Mouse (Mus musculus) cortical plate, adult 2 months (tissue): ENCODE data around the gene Olfr683. TPM values are rescaled to one million over a fixed set of nuclear protein-coding genes. Genes with fewer than 3 reads are reported as not detected.
"Not testable (repeated sequence)": the region's sequence is repeated elsewhere in the genome, so short reads cannot be mapped to it uniquely, and the experiment has no call there.

Experiments
- H3K27ac ChIP-seq: fragments of 200-500 bp; 2 replicates; pipeline ENCODE4 v1.5.1; 2012; ENCODE audit warnings: low read length, control low read depth, inconsistent platforms; ENCODE audit not compliant: insufficient read depth
- H3K4me1 ChIP-seq: fragments of 200-500 bp; 2 replicates; pipeline ENCODE4 v1.6.1; 2011; ENCODE audit warnings: low read length; ENCODE audit not compliant: control insufficient read depth, insufficient read depth
- H3K4me3 ChIP-seq: fragments of 200-500 bp; 2 replicates; pipeline ENCODE4 v1.5.1; 2011; ENCODE audit warnings: mild to moderate bottlenecking, low read length, control low read depth; ENCODE audit not compliant: insufficient read depth
- CTCF ChIP-seq: fragments of 200-500 bp; IDR thresholded peaks from 2 replicates; pipeline ENCODE4 v1.5.1; 2011; ENCODE audit warnings: mild to moderate bottlenecking, control low read depth, low read length; ENCODE audit not compliant: insufficient read depth; ENCODE audit errors: extremely low read depth
- POLR2A ChIP-seq: fragments of 200-500 bp; IDR thresholded peaks from 2 replicates; pipeline ENCODE4 v1.6.1; 2011; ENCODE audit warnings: mild to moderate bottlenecking, low read length, control low read depth; ENCODE audit not compliant: insufficient read depth; ENCODE audit errors: extremely low read depth
- polyA plus RNA-seq: library from polyadenylated mRNA; depleted of rRNA; stranded (reverse); fragments of >200 nt; gene quantifications from 2 replicates; pipeline ENCODE4 v1.2.3, GENCODE M21; 2012; rRNA removed

Gene Olfr683
- polyA plus RNA-seq, result not detected in 2 replicates

- TF ChIP-seq POLR2A, result no peak
- Histone ChIP-seq H3K4me3 (no peak within 1 kb of the TSS), H3K4me1 (no peaks in the 10 kb centered on the region), H3K27ac (no peak within 1 kb of the TSS)
Observed at GRCm38 (mm10) chr7:105146912-105147311, at the start of gene Olfr683. TSS of gene Olfr683 (minus strand) at chr7:105147012.

GRCm38 (mm10) chr7:105185912-105186311 is 39.1 kb upstream of the Olfr683 start, which contains the start of gene Olfr685:
TSS of gene Olfr685 (minus strand) at chr7:105186012.
- Histone ChIP-seq H3K4me1 (no peaks in the 10 kb centered on the region), H3K27ac (no peak within 1 kb of the TSS), H3K4me3 (no peak within 1 kb of the TSS)
- TF ChIP-seq CTCF, result no peak
- TF ChIP-seq POLR2A, result no peak

GRCm38 (mm10) chr7:105170773-105171172 is 24.0 kb upstream of the Olfr683 start:
- no peaks in the 10 kb centered on the region for H3K4me1 ChIP-seq
- TF ChIP-seq POLR2A (no peak), CTCF (peak; percentile 25; the same call in 1 of the 2 replicates)
- H3K4me3 ChIP-seq, result no peak overlapping the region
- H3K27ac ChIP-seq, result no peak overlapping the region

DNA sequence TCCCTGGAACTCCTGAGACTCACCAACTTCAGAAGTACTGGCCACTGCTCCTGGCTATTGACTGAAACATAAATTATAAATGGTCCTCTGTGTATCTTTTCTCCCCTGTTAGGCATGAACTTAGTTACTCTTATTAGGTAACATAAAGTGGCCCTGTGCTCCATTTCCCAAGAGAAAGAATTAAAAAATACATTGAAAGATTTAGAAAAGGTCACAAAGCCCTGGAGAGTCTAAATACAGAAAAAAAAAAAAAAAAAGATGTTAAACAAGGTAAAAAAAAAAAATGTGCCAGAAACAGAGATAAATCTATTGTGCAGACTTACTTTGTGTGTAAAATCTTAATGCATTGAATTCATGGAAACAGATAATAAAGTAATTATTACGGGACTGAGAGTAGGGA is 16.7 kb upstream of the Olfr683 start, which contains the start of gene Olfr684:
Olfr684 (minus strand) TSS at position 101 of the 400 bp plus-strand sequence.
- Histone ChIP-seq H3K4me1 (no peaks in the 10 kb centered on the region), H3K27ac (no peak within 1 kb of the TSS), H3K4me3 (no peak within 1 kb of the TSS)
- no peak for TF ChIP-seq POLR2A
- no peak for TF ChIP-seq CTCF

- H3K4me3 ChIP-seq, result no peak overlapping the region
- TF ChIP-seq CTCF (no peak), POLR2A (no peak)
- H3K27ac ChIP-seq, result no peak overlapping the region
Observed at GRCm38 (mm10) chr7:105141275-105141674, 5.5 kb downstream of the Olfr683 start.

DNA sequence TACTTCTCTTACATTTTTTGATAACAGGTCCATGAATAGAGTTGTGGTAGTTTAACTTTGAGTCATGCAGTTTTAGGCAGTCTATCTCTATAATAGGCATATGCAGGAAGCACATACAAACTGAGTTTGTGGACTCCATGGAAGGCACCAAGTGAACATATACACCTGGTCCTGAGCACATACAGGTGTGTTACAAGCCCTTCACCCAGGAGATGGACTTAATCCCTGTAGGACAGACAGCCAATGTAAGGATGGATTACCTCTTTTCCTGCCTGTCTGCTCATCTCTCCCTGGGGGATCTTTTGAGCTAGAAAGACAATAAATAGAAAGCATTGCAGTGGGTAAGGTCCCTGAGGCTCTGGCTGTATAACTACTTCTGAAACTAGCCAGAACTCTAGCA is 30.3 kb downstream of the Olfr683 start, which contains the start of gene Olfr681:
Olfr681 (plus strand) TSS at position 301 of the 400 bp plus-strand sequence.
- no peak within 1 kb of the TSS for H3K27ac ChIP-seq
- TF ChIP-seq CTCF (no peak), POLR2A (no peak)
- H3K4me1 ChIP-seq, result no peaks in the 10 kb centered on the region
- no peak within 1 kb of the TSS for H3K4me3 ChIP-seq

More at GRCm38 (mm10) chr7:105141275-105141674, 5.5 kb downstream of the Olfr683 start:
- H3K4me1 ChIP-seq, result no peaks in the 10 kb centered on the region

DNA sequence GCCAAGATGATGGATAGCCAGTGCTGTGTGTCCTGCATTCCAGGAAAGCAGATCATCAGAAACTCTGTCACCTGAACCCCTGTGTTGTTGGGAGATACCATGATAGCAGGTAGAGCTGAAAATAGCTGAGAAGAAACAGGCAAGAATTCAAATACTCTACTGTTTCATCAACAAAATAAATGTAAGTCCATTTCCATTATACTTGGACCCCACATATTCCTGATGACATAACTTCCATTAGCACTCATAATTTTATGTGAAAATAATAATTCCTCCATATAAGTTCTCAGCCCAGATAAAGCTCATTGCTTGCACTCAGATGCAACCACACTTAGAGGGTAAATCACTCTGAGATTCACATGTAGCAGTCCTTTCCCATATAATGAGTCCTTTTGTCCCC is 54.1 kb downstream of the Olfr683 start, which contains the start of gene Olfr680-ps1:
Olfr680-ps1 (minus strand) TSS at position 101 of the 400 bp plus-strand sequence.
- not testable (repeated sequence) for H3K4me3 ChIP-seq, H3K4me1 ChIP-seq, H3K27ac ChIP-seq

Other genes with a start within 250 kb of the Olfr683 start
- not detected in 2 replicates for gene Olfr667, start 225.5 kb downstream of the Olfr683 start, polyA plus RNA-seq
- gene Olfr668, start 219.0 kb downstream of the Olfr683 start, polyA plus RNA-seq, result not detected in 2 replicates
- not detected in 2 replicates for gene Olfr669, start 212.8 kb downstream of the Olfr683 start, polyA plus RNA-seq
- not detected in 2 replicates for gene Olfr670, start 184.4 kb downstream of the Olfr683 start, polyA plus RNA-seq
- gene Olfr671, start 167.9 kb downstream of the Olfr683 start, polyA plus RNA-seq, result not detected in 2 replicates
- not detected in 2 replicates for gene Olfr672, start 145.0 kb downstream of the Olfr683 start, polyA plus RNA-seq
- gene Olfr675, start 118.6 kb downstream of the Olfr683 start, polyA plus RNA-seq, result not detected in 2 replicates
- gene Olfr676, start 114.3 kb downstream of the Olfr683 start, polyA plus RNA-seq, result not detected in 2 replicates
- gene Olfr677, start 95.6 kb downstream of the Olfr683 start, polyA plus RNA-seq, result not detected in 2 replicates
- gene Olfr678, start 82.5 kb downstream of the Olfr683 start, polyA plus RNA-seq, result not detected in 2 replicates
- not detected in 2 replicates for gene Olfr679, start 65.8 kb downstream of the Olfr683 start, polyA plus RNA-seq
- not detected in 2 replicates for gene Olfr680-ps1, start 54.2 kb downstream of the Olfr683 start, polyA plus RNA-seq
- not detected in 2 replicates for gene Olfr681, start 30.2 kb downstream of the Olfr683 start, polyA plus RNA-seq
- not detected in 2 replicates for gene Olfr684, start 16.6 kb upstream of the Olfr683 start, polyA plus RNA-seq
- gene Olfr685, start 39.0 kb upstream of the Olfr683 start, polyA plus RNA-seq, result not detected in 2 replicates
- gene Olfr686, start 60.5 kb upstream of the Olfr683 start, polyA plus RNA-seq, result 0.13 TPM in 1 of 2 replicates, not detected in the other
- not detected in 2 replicates for gene Olfr688, start 141.1 kb upstream of the Olfr683 start, polyA plus RNA-seq
- gene Olfr689, start 164.2 kb upstream of the Olfr683 start, polyA plus RNA-seq, result not detected in 2 replicates
- gene Olfr690, start 187.1 kb upstream of the Olfr683 start, polyA plus RNA-seq, result 0.77 and 0.78 TPM in 2 replicates
- 0.72 and 0.88 TPM in 2 replicates for gene Olfr691, start 195.3 kb upstream of the Olfr683 start, polyA plus RNA-seq
- gene Olfr692, start 221.2 kb upstream of the Olfr683 start, polyA plus RNA-seq, result not detected in 2 replicates
- not detected in 2 replicates for gene Gm5901, start 228.0 kb upstream of the Olfr683 start, polyA plus RNA-seq